Mouse (Mus musculus): ENCODE measurements around the gene Lrmda. TPM values are rescaled to one million over a fixed set of nuclear protein-coding genes. Genes with fewer than 3 reads are reported as not detected.

Lrmda gene
- polyA plus RNA-seq, 1 experiment from 2014 or later = 0.55 TPM

- WGBS = 84% methylated on average over 1 of the region's 1 CpGs
- 0 out of 2 replicates have a peak, but pooled peaks cover 7% of the 10 kb centered on the region for H3K27me3 ChIP-seq (ENCODE audit: insufficient read depth, poor library complexity, severe bottlenecking)
- no peak overlapping the region for H3K4me3 ChIP-seq
- H3K9me3 ChIP-seq = peaks cover 3% of the 10 kb centered on the region
- no peaks in the 10 kb centered on the region for H3K36me3 ChIP-seq
- H3K27ac ChIP-seq = no peak overlapping the region
- no peak for DNase-seq (ENCODE audit: low spot score)
- peaks cover 7% of the 10 kb centered on the region for H3K4me1 ChIP-seq (replicated peaks)
Measured at GRCm38 (mm10) chr14:22139281-22139680, 119.8 kb downstream of the Lrmda start.

DNA sequence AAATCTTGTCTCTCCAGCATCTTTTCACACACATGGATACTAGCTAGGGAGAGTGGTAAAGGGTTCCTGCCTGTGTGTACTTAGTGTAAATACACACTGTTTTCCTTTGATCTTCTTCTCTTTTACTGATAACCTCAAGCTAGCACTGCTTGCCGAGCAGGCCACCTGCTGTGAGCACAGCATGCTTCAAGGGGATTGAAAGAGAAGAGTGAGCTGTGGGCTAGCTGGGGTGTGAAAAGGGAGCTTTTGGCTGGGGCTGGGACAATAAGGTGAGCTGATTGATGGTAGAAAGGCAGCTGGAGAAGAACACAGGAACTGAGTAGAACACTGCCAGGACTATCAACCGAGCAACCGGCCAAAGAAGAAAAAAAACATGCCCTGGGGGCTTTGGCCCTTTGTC, 124.5 kb downstream of the Lrmda start:
- H3K36me3 ChIP-seq = no peaks in the 10 kb centered on the region
- no peak for DNase-seq (ENCODE audit: low spot score)
- H3K9me3 ChIP-seq = no peaks in the 10 kb centered on the region
- peaks cover 27% of the 10 kb centered on the region for H3K4me1 ChIP-seq (replicated peaks)
- no peak overlapping the region for H3K4me3 ChIP-seq
- 5% methylated on average over 3 of the region's 3 CpGs for WGBS
- H3K27me3 ChIP-seq (ENCODE audit: insufficient read depth, poor library complexity, severe bottlenecking) = peaks cover 20% of the 10 kb centered on the region
- 0 out of 2 replicates have a peak overlapping the region, but pooled peaks have one; percentile 16 for H3K27ac ChIP-seq

DNA sequence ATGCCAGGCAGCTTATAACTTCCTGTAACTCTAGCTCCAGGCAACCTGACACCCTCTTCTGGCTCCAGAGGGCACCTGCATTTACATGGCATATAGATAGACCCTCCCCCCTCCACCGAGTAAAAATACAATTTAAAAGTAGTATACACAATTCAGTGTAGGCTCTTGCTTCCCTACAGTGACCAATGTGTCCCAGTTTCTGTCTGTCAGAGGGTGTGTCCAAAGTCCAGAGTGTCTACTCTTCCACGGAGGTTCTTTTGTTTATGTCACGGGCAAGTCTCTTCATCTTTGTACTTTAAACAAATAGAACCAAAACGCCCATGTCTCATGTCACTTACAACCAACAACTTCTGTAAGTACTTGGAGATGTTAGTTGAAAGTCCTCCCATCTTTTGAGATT, 126.4 kb downstream of the Lrmda start:
- Histone ChIP-seq H3K4me1 (replicated peaks) (peaks cover 27% of the 10 kb centered on the region), H3K27ac (no peak overlapping the region), H3K27me3 (ENCODE audit: insufficient read depth, poor library complexity, severe bottlenecking) (peaks cover 29% of the 10 kb centered on the region), H3K4me3 (no peak overlapping the region), H3K9me3 (no peaks in the 10 kb centered on the region), H3K36me3 (no peaks in the 10 kb centered on the region)
- no peak for DNase-seq (ENCODE audit: low spot score)
- WGBS = 68% methylated on average over 4 of the region's 4 CpGs

DNA sequence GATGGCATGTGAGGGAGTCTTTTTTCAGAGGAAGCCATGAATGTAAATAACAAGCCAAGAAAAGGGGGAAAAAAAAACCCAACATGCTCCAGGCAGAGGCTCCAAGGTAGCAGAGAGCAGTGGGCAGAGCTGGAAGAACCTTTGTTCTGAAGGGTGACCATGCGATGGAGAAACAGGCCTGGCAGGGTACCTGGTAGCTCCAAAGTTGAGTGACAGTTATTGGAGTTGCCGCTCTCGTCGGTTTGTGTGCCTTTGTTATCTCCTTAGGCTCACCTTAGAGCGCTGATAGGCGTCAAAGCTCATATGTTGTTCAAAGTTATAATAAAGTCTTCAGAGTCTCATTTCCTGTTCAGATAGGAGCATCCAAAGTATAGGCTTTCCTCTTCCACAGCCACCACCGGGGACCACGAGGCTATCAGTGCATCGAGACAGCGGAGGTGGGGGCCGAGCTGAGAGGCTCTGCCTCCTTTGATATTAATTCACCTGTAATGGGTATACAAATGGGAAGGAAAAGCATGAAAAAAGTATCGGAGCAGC, 127.1 kb downstream of the Lrmda start:
- DNase-seq (ENCODE audit: low spot score) = no peak
- Histone ChIP-seq H3K36me3 (no peaks in the 10 kb centered on the region), H3K4me1 (replicated peaks) (peaks cover 27% of the 10 kb centered on the region), H3K9me3 (no peaks in the 10 kb centered on the region), H3K27ac (no peak overlapping the region), H3K27me3 (ENCODE audit: insufficient read depth, poor library complexity, severe bottlenecking) (peaks cover 36% of the 10 kb centered on the region), H3K4me3 (no peak overlapping the region)
- 91% methylated on average over 12 of the region's 12 CpGs for WGBS

DNA sequence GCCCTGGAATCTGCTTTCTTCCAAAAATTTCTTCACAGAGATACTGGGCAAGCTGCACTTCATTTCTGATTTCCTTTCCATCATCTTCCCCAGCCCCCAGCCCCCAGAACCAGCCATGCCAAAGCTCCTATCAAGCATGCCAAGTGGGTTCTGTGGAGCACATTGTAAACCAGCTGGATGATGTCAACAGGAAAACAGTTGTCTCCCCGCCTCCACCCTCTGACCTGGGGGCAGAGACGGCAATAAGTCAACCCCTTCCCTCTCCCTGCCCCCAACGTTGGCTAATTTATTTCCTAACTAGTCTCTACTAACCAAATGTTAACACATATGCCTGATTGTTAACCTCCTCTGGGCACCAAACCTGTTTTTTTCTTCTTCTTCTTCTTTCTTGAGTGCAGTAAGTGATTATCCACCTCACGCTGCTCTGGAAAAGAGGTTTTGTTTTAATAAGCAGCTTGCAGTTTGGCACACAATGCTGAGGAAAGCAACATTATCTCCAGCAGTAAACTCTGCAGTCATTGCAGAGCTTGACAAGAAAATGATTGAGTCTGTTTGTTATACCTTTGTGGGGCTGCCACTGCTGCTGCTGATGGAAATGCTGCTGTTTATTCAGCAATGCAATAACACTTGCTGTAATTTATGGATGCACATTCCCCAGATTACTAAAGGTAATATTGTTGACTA, 128.0 kb downstream of the Lrmda start:
- DNase-seq (ENCODE audit: low spot score) = no peak
- peaks cover 39% of the 10 kb centered on the region for H3K27me3 ChIP-seq (ENCODE audit: insufficient read depth, poor library complexity, severe bottlenecking)
- no peaks in the 10 kb centered on the region for H3K9me3 ChIP-seq
- no peak overlapping the region for H3K4me3 ChIP-seq
- no peaks in the 10 kb centered on the region for H3K36me3 ChIP-seq
- WGBS = 37% methylated on average over 4 of the region's 4 CpGs
- no peak overlapping the region for H3K27ac ChIP-seq
- peaks cover 35% of the 10 kb centered on the region for H3K4me1 ChIP-seq (replicated peaks)

- DNase-seq (ENCODE audit: low spot score) = peak; percentile 30
- Histone ChIP-seq H3K9me3 (no peaks in the 10 kb centered on the region), H3K36me3 (no peaks in the 10 kb centered on the region), H3K27ac (peak overlapping the region; percentile 2; the same call in 1 of the 2 replicates), H3K4me3 (no peak overlapping the region), H3K27me3 (ENCODE audit: insufficient read depth, poor library complexity, severe bottlenecking) (peaks cover 68% of the 10 kb centered on the region), H3K4me1 (replicated peaks) (peaks cover 51% of the 10 kb centered on the region)
- WGBS = 45% methylated on average over 13 of the region's 13 CpGs
Measured at GRCm38 (mm10) chr14:22152701-22153100, 133.2 kb downstream of the Lrmda start.

GRCm38 (mm10) chr14:22154096-22154495, 134.6 kb downstream of the Lrmda start:
- WGBS = 82% methylated on average over 8 of the region's 8 CpGs

DNA sequence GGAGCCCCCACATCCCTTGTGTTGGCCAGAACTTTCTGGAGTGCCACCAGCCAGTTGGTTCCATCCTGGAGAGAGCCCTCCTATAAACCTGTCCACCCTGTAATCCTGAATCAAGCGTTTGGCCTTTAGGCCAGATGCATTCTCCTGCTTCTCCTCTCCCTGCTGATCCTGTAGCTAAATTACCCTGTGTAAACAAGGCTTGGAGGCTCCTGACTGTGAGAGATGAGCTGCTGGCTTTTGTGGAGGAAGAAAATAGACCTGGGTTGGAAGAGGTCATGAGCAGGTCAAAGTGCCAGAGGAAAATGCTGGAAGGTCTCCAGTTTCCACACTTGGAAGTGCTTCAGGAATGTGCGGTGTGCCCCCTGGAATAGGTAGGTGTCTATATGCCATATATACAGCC, 135.5 kb downstream of the Lrmda start:
- Histone ChIP-seq H3K36me3 (no peaks in the 10 kb centered on the region), H3K27ac (no peak overlapping the region), H3K4me1 (replicated peaks) (peaks cover 44% of the 10 kb centered on the region), H3K9me3 (no peaks in the 10 kb centered on the region), H3K27me3 (ENCODE audit: insufficient read depth, poor library complexity, severe bottlenecking) (peaks cover 78% of the 10 kb centered on the region), H3K4me3 (no peak overlapping the region)
- DNase-seq (ENCODE audit: low spot score) = no peak
- 30% methylated on average over 2 of the region's 2 CpGs for WGBS

More at GRCm38 (mm10) chr14:22154096-22154495, 134.6 kb downstream of the Lrmda start:
- Histone ChIP-seq H3K27ac (no peak overlapping the region), H3K4me3 (no peak overlapping the region), H3K36me3 (no peaks in the 10 kb centered on the region), H3K4me1 (replicated peaks) (peaks cover 44% of the 10 kb centered on the region), H3K27me3 (ENCODE audit: insufficient read depth, poor library complexity, severe bottlenecking) (peaks cover 77% of the 10 kb centered on the region), H3K9me3 (no peaks in the 10 kb centered on the region)
- DNase-seq (ENCODE audit: low spot score) = no peak

DNA sequence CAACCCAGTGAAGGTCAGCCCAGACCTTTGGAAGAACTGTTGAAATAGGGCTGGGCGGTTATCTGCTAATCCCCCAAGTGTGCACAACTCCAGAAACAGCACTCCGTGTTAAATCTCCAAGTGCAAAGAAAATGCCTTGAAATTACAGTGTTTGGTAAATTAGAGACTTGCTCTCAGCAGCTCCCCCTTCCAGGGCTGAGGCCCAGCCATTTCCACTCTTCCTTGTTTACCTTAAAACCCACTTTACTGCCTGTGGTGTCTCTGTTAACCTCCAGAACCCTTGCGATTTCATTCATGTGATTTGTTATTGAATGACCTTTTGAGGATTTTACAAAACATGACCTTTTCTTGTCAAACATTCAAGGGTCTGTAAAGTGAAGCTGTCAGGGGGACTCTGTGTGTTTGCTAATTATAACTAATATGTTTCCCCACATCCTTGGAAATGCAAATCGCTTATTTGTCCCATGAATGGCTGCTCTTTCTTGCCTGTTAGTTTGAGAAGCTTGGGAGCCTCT, 136.1 kb downstream of the Lrmda start:
- Histone ChIP-seq H3K4me3 (no peak overlapping the region), H3K27me3 (ENCODE audit: insufficient read depth, poor library complexity, severe bottlenecking) (peaks cover 74% of the 10 kb centered on the region), H3K36me3 (no peaks in the 10 kb centered on the region), H3K27ac (0 out of 2 replicates have a peak overlapping the region, but pooled peaks have one; percentile 2), H3K9me3 (no peaks in the 10 kb centered on the region), H3K4me1 (replicated peaks) (peaks cover 44% of the 10 kb centered on the region)
- 40% methylated on average over 4 of the region's 4 CpGs for WGBS
- DNase-seq (ENCODE audit: low spot score) = no peak

DNA sequence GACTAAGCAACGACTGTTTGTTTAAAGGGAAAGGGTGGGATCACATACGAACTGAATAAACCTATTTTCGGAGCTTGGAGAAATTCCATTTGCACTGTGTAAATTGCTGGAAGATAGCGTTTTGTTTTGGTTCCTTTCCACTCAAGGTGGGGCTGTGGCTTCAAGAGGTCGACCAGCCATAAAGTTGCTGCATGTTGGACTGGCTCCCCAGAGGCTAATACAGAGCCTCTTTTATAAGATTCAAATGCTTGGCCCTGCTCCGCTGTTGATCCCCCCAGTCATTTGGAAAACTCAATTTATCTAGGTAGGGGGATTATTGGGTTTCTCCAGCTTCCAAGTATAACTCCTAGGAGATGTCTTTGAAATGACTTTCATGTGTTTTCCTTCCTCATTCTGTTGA, 137.5 kb downstream of the Lrmda start:
- H3K4me3 ChIP-seq = no peak overlapping the region
- H3K27me3 ChIP-seq (ENCODE audit: insufficient read depth, poor library complexity, severe bottlenecking) = peaks cover 64% of the 10 kb centered on the region
- peaks cover 41% of the 10 kb centered on the region for H3K4me1 ChIP-seq (replicated peaks)
- no peaks in the 10 kb centered on the region for H3K9me3 ChIP-seq
- no peak for DNase-seq (ENCODE audit: low spot score)
- H3K36me3 ChIP-seq = no peaks in the 10 kb centered on the region
- H3K27ac ChIP-seq = no peak overlapping the region
- WGBS = 76% methylated on average over 6 of the region's 6 CpGs

- no peak for DNase-seq (ENCODE audit: low spot score)
- Histone ChIP-seq H3K27me3 (ENCODE audit: insufficient read depth, poor library complexity, severe bottlenecking) (peaks cover 41% of the 10 kb centered on the region), H3K36me3 (no peaks in the 10 kb centered on the region), H3K27ac (no peak overlapping the region), H3K9me3 (no peaks in the 10 kb centered on the region), H3K4me3 (no peak overlapping the region), H3K4me1 (replicated peaks) (peaks cover 2% of the 10 kb centered on the region)
- 31% methylated on average over 3 of the region's 3 CpGs for WGBS
Measured at GRCm38 (mm10) chr14:22161416-22161815, 141.9 kb downstream of the Lrmda start.

DNA sequence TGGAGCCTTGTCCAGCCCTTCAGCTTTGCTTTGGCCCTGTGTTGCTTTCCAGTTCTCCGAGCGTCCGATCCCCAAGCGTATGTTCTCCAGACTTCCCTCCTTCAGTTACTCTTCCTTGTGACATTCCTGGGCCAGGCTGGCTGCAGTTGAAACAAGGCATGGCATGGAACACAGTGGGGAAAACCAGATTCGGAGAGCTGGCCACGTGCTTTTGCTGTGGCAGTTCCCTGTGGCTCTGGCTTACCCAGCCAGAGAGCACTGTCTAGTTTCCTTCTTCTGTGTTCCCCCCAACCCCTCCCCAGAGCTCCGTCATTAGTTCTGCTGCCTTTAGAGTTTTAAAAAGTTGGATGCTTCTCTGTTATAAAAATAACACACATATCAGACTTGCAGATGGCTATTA, 147.8 kb downstream of the Lrmda start:
- DNase-seq (ENCODE audit: low spot score) = no peak
- Histone ChIP-seq H3K36me3 (no peaks in the 10 kb centered on the region), H3K4me1 (replicated peaks) (peaks cover 26% of the 10 kb centered on the region), H3K27ac (peak overlapping the region; percentile 82), H3K27me3 (ENCODE audit: insufficient read depth, poor library complexity, severe bottlenecking) (peaks cover 21% of the 10 kb centered on the region), H3K4me3 (no peak overlapping the region), H3K9me3 (no peaks in the 10 kb centered on the region)
- 73% methylated on average over 7 of the region's 7 CpGs for WGBS

DNA sequence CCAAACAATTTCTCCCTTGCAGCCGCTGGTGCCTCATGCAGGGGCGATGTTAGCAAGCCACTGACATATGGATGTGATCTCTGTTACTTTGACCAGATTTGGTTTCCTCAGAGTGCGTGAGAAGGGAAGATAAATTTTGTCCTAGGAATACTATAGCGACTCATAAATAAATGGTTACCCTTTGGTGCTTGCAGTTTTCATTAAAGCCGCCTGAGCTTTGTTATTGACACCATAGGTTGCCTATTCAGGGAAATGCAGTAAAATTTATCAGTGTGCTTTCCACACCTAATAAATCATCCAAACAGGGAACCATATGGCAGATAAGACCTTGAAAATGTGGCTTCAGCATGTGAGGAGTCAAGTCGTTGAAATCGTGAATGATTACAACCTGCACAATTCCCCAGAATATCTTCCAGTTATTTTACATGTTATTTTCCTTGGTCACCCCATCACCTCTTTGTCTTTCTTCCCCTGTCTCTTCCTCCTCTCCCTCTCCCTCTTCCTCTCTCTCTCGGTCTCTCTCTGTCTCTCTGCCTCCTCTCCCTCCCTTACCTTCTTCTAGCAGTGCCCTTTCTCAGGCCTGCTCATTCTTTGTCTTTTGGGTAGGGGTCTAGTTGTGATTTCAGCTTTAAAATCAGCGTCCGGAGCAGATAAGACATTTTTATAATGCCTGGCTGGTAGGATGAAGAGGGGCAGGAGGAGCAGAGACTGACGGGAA, 148.7 kb downstream of the Lrmda start:
- Histone ChIP-seq H3K9me3 (no peaks in the 10 kb centered on the region), H3K36me3 (no peaks in the 10 kb centered on the region), H3K27me3 (ENCODE audit: insufficient read depth, poor library complexity, severe bottlenecking) (peaks cover 21% of the 10 kb centered on the region), H3K4me3 (peak overlapping the region; percentile 32), H3K27ac (peak overlapping the region; percentile 82), H3K4me1 (replicated peaks) (peaks cover 26% of the 10 kb centered on the region)
- no peak for DNase-seq (ENCODE audit: low spot score)
- 59% methylated on average over 11 of the region's 11 CpGs for WGBS

All from hindbrain, embryonic 10.5 days (tissue).